Mouse (Mus musculus): ENCODE results near the gene Gm20683. TPM values are rescaled to one million over a fixed set of nuclear protein-coding genes. Genes with fewer than 3 reads are reported as not detected.

Gene Gm20683
- polyA plus RNA-seq, 1 experiment from 2014 or later = 2.5 TPM

- Histone ChIP-seq H3K27ac (replicated peaks) (peak overlapping the region; percentile 96), H3K27me3 (no peaks in the 10 kb centered on the region), H3K4me2 (replicated peaks) (peak overlapping the region; percentile 79), H3K4me1 (peaks cover 39% of the 10 kb centered on the region), H3K4me3 (replicated peaks) (peak overlapping the region; percentile 79), H3K9me3 (replicated peaks) (no peaks in the 10 kb centered on the region), H3K36me3 (peaks cover 19% of the 10 kb centered on the region), H3K9ac (peak overlapping the region; percentile 75)
- 18% methylated on average over 19 of the region's 19 CpGs for WGBS
- no peak for ATAC-seq (ENCODE audit: insufficient number of reproducible peaks, low FRiP score, low TSS enrichment, low read depth)
These were observed 50.2 kb downstream of the Gm20683 start for GRCm38 (mm10) chr17:25791320-25791842.

DNA sequence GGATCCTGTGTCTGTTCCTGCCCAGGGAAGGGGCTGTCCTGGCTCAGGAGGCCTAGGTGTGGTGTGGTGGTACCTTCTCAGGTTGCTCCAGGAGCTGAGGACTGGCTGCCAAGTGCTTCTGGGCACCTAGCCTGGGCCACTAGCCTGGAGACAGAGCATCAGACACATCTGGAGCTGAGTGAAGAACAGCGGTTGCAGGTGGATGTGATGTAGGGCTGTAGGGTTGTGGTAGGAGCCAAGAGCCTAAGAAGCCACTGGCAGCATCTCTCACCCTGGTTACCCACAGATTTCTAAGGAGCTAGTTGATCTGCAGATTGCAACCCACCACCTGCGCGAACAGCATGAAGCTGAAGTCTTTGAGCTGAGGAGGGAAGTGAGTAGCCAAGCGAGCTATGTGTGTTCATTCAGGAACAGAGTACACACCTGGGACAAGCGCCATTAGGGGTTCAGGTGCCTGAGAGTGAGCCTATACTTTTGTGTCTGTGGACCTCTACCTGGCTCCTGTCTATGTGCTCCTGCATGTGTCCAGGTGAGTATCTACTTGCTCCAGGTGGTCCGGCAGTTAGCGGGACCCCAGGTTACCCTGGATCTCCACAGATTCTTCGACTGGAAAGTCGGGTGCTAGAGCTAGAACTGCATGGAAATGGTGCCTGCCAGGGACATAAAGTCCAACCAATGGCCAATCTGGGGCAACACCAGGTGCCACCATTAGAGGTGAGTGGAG is 54.6 kb downstream of the Gm20683 start:
- Histone ChIP-seq H3K4me3 (replicated peaks) (no peak overlapping the region), H3K36me3 (peaks cover 36% of the 10 kb centered on the region), H3K4me2 (replicated peaks) (no peak overlapping the region), H3K9me3 (replicated peaks) (no peaks in the 10 kb centered on the region), H3K27ac (replicated peaks) (no peak overlapping the region), H3K4me1 (peaks cover 43% of the 10 kb centered on the region), H3K27me3 (no peaks in the 10 kb centered on the region), H3K9ac (no peak overlapping the region)
- no peak for ATAC-seq (ENCODE audit: insufficient number of reproducible peaks, low FRiP score, low TSS enrichment, low read depth)
- 90% methylated on average over 9 of the region's 9 CpGs for WGBS

DNA sequence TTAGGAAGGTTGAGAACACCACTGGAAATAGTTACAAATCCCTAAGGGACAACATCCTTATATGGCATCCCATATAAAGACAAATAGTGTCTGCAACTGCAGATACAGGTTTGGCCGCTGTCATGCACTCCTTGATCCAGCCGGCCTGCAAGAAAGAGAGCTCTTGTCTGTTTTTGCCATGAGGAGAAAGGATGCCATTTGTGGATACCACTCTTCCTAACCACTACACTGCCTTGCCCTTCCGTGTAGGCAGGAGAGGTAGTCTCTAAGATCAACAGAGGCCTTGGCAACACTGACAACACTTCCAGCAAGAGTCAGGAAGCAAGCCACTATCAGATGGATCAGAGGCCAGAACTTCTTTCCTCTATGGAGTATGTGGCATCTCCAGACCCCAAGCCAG is 55.3 kb downstream of the Gm20683 start, which contains the start of gene Ccdc78:
Ccdc78 (plus strand) TSS at position 301 of the 400 bp plus-strand sequence.
- WGBS = 80% methylated on average over 3 of the region's 3 CpGs
- Histone ChIP-seq H3K27me3 (no peaks in the 10 kb centered on the region), H3K36me3 (peaks cover 43% of the 10 kb centered on the region), H3K4me2 (replicated peaks) (peak within 1 kb of the TSS; percentile 69), H3K27ac (replicated peaks) (peak within 1 kb of the TSS; percentile 90), H3K4me1 (peaks cover 37% of the 10 kb centered on the region), H3K4me3 (replicated peaks) (peak within 1 kb of the TSS; percentile 78), H3K9ac (peak within 1 kb of the TSS; percentile 70), H3K9me3 (replicated peaks) (no peaks in the 10 kb centered on the region)
- ATAC-seq (ENCODE audit: insufficient number of reproducible peaks, low FRiP score, low TSS enrichment, low read depth) = no peak

DNA sequence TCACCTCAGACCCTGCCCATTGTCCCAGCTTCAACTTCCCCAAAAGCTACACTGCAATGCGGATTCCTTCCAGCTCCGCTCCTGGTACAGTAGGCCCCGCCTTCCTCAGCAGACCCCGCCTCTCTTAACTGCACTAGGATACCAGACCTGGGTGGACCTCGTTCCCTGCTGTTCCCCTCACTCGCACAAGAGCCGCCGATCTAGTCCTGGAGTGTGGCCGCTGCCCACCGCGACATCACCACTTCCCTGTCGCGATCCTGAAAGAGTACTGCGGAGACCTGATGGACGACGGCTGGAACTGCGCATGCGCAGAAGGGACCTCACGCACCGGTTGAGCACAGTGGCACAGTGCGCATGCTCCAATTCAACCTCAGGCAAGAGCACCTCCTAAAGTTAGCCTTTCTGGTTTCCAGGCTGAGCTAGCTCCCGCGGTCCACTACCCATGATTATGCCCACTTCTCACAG is 56.2 kb downstream of the Gm20683 start, which contains the start of gene Haghl:
Haghl (minus strand) TSS at position 393 of the 465 bp plus-strand sequence.
- Histone ChIP-seq H3K9me3 (replicated peaks) (no peaks in the 10 kb centered on the region), H3K4me1 (peaks cover 28% of the 10 kb centered on the region), H3K36me3 (peaks cover 50% of the 10 kb centered on the region), H3K27ac (replicated peaks) (peak within 1 kb of the TSS; percentile 90), H3K4me2 (replicated peaks) (peak within 1 kb of the TSS; percentile 69), H3K9ac (peak within 1 kb of the TSS; percentile 70), H3K4me3 (replicated peaks) (peak within 1 kb of the TSS; percentile 78), H3K27me3 (no peaks in the 10 kb centered on the region)
- peak; percentile 82 for ATAC-seq (ENCODE audit: insufficient number of reproducible peaks, low FRiP score, low TSS enrichment, low read depth)
- WGBS = under 1% methylated on average over 23 of the region's 23 CpGs

Small RNA genes lying within 50 kb of the gene (microRNA-seq; reads per million reads assigned to microRNA genes)
- gene Mir3082 (ENCODE audit: borderline number of aligned reads) = not detected

Other genes starting within 250 kb of the Gm20683 start
- 23.7 and 44.9 TPM in 2 replicates for gene Gng13, start 124.6 kb downstream of the Gm20683 start, polyA plus RNA-seq (2015; fragmentation: Nextera tagmentation; extraction: Ambion mirVana)
- gene Chtf18, start 114.3 kb downstream of the Gm20683 start, polyA plus RNA-seq (2015; fragmentation: Nextera tagmentation; extraction: Ambion mirVana) = 22.6 and 24.5 TPM in 2 replicates
- 25.1 and 26.0 TPM in 2 replicates for gene Rpusd1, start 114.1 kb downstream of the Gm20683 start, polyA plus RNA-seq (2015; fragmentation: Nextera tagmentation; extraction: Ambion mirVana)
- gene Mslnl, start 105.7 kb downstream of the Gm20683 start, polyA plus RNA-seq (2015; fragmentation: Nextera tagmentation; extraction: Ambion mirVana) = 2.4 and 3.9 TPM in 2 replicates
- 24.2 and 31.4 TPM in 2 replicates for gene Msln, start 87.4 kb downstream of the Gm20683 start, polyA plus RNA-seq (2015; fragmentation: Nextera tagmentation; extraction: Ambion mirVana)
- gene Narfl, start 68.0 kb downstream of the Gm20683 start, polyA plus RNA-seq (2015; fragmentation: Nextera tagmentation; extraction: Ambion mirVana) = 26.9 and 27.1 TPM in 2 replicates
- gene Haghl, start 56.1 kb downstream of the Gm20683 start, polyA plus RNA-seq (2015; fragmentation: Nextera tagmentation; extraction: Ambion mirVana) = 62.0 and 67.2 TPM in 2 replicates
- gene Ccdc78, start 55.2 kb downstream of the Gm20683 start, polyA plus RNA-seq (2015; fragmentation: Nextera tagmentation; extraction: Ambion mirVana) = 2.9 and 4.8 TPM in 2 replicates
- 95.7 and 99.3 TPM in 2 replicates for gene Fam173a, start 48.9 kb downstream of the Gm20683 start, polyA plus RNA-seq (2015; fragmentation: Nextera tagmentation; extraction: Ambion mirVana)
- gene AC134908.4, start 46.1 kb downstream of the Gm20683 start, polyA plus RNA-seq (2015; fragmentation: Nextera tagmentation; extraction: Ambion mirVana) = not detected in 2 replicates
- gene Metrn, start 44.6 kb downstream of the Gm20683 start, polyA plus RNA-seq (2015; fragmentation: Nextera tagmentation; extraction: Ambion mirVana) = 41.8 and 44.8 TPM in 2 replicates
- 3.8 and 4.0 TPM in 2 replicates for gene Fbxl16, start 32.7 kb downstream of the Gm20683 start, polyA plus RNA-seq (2015; fragmentation: Nextera tagmentation; extraction: Ambion mirVana)
- gene Wdr24, start 18.1 kb downstream of the Gm20683 start, polyA plus RNA-seq (2015; fragmentation: Nextera tagmentation; extraction: Ambion mirVana) = 24.7 and 27.1 TPM in 2 replicates
- 44.9 and 46.2 TPM in 2 replicates for gene Jmjd8, start 12.9 kb downstream of the Gm20683 start, polyA plus RNA-seq (2015; fragmentation: Nextera tagmentation; extraction: Ambion mirVana)
- gene Stub1, start 8.4 kb downstream of the Gm20683 start, polyA plus RNA-seq (2015; fragmentation: Nextera tagmentation; extraction: Ambion mirVana) = 343 and 364 TPM in 2 replicates
- gene Rhbdl1, start 4.5 kb downstream of the Gm20683 start, polyA plus RNA-seq (2015; fragmentation: Nextera tagmentation; extraction: Ambion mirVana) = 2.7 and 3.2 TPM in 2 replicates
- gene Rhot2, start 3.1 kb upstream of the Gm20683 start, polyA plus RNA-seq (2015; fragmentation: Nextera tagmentation; extraction: Ambion mirVana) = 24.5 and 25.8 TPM in 2 replicates
- 21.5 and 32.1 TPM in 2 replicates for gene Wdr90, start 19.7 kb upstream of the Gm20683 start, polyA plus RNA-seq (2015; fragmentation: Nextera tagmentation; extraction: Ambion mirVana)
- 13.4 and 15.7 TPM in 2 replicates for gene Mcrip2, start 27.0 kb upstream of the Gm20683 start, polyA plus RNA-seq (2015; fragmentation: Nextera tagmentation; extraction: Ambion mirVana)
- 49.6 and 51.8 TPM in 2 replicates for gene Mettl26, start 33.3 kb upstream of the Gm20683 start, polyA plus RNA-seq (2015; fragmentation: Nextera tagmentation; extraction: Ambion mirVana)
- gene Wfikkn1, start 39.1 kb upstream of the Gm20683 start, polyA plus RNA-seq (2015; fragmentation: Nextera tagmentation; extraction: Ambion mirVana) = 0.62 and 0.83 TPM in 2 replicates
- gene Rab40c, start 78.0 kb upstream of the Gm20683 start, polyA plus RNA-seq (2015; fragmentation: Nextera tagmentation; extraction: Ambion mirVana) = 35.8 and 38.9 TPM in 2 replicates
- gene Pigq, start 103.2 kb upstream of the Gm20683 start, polyA plus RNA-seq (2015; fragmentation: Nextera tagmentation; extraction: Ambion mirVana) = 51.1 and 58.4 TPM in 2 replicates
- gene Nhlrc4, start 103.2 kb upstream of the Gm20683 start, polyA plus RNA-seq (2015; fragmentation: Nextera tagmentation; extraction: Ambion mirVana) = 2.7 and 5.8 TPM in 2 replicates
- 0.24 and 0.28 TPM in 2 replicates for gene A930017K11Rik, start 110.8 kb upstream of the Gm20683 start, polyA plus RNA-seq (2015; fragmentation: Nextera tagmentation; extraction: Ambion mirVana)
- gene Capn15, start 144.0 kb upstream of the Gm20683 start, polyA plus RNA-seq (2015; fragmentation: Nextera tagmentation; extraction: Ambion mirVana) = 24.5 and 29.8 TPM in 2 replicates
- 18.3 and 19.6 TPM in 2 replicates for gene Rab11fip3, start 227.8 kb upstream of the Gm20683 start, polyA plus RNA-seq (2015; fragmentation: Nextera tagmentation; extraction: Ambion mirVana)
- gene Decr2, start 248.6 kb upstream of the Gm20683 start, polyA plus RNA-seq (2015; fragmentation: Nextera tagmentation; extraction: Ambion mirVana) = 39.7 and 42.6 TPM in 2 replicates